In genomic region chr6:94622983-94623382, GRCm38 (mm10) we compare ENCODE assay signal across 9 mouse cellular contexts.
DNase-seq lines count a peak whose midpoint lies in the region; ATAC-seq and TF ChIP-seq lines count a peak whose summit lies in the region.
"Had no signal": no experiment of that assay in that cellular context is flagged by ENCODE, and none has a peak within 500 bp of the region (broad histone marks: within the 10 kb centered on the region; RNA-seq: fewer than 3 reads in every experiment).

No protein-coding gene starts in this region.

- ATAC-seq in midbrain, embryonic 15.5 days (replicated peaks), result no peak; the same call in 1 of the 2 replicates
- ATAC-seq in hindbrain, postnatal 0 days, result peak; percentile 49; the same call in 1 of the 2 replicates
- peak; percentile 77 for ATAC-seq in midbrain, embryonic 11.5 days (ENCODE audit: low FRiP score)
- peak; percentile 30; the same call in 1 of the 2 replicates for ATAC-seq in stomach, embryonic 14.5 days (ENCODE audit: insufficient number of reproducible peaks, insufficient read depth, low FRiP score, low read depth)

- H3K9ac ChIP-seq in midbrain, embryonic 15.5 days, result no peak overlapping the region
- H3K9ac ChIP-seq in hindbrain, postnatal 0 days (replicated peaks; ENCODE audit: low read length), result no peak overlapping the region
- no peak overlapping the region for H3K9ac ChIP-seq in midbrain, embryonic 11.5 days (ENCODE audit: low read length)
- H3K9ac ChIP-seq in stomach, embryonic 14.5 days (replicated peaks; ENCODE audit: low read depth, low read length), result no peak overlapping the region

- peak; percentile 65 for DNase-seq in midbrain, embryonic 10.5 days (ENCODE audit: low spot score)
- peak; percentile 74 for DNase-seq in cerebellum, adult 9-10 months
- DNase-seq in frontal cortex, postnatal 14 days (ENCODE audit: low spot score in 2 of 2), result peak; percentile 40 to 67
- DNase-seq in hindbrain, postnatal 0 days (ENCODE audit: low spot score), result peak; percentile 78
- peak; percentile 73 to 74 for DNase-seq in left cerebral cortex, adult 18-20 months (ENCODE audit: low spot score in 2 of 2)
- DNase-seq in midbrain, embryonic 11.5 days (ENCODE audit: low spot score, missing footprints), result peak; percentile 93

- H3K36me3 ChIP-seq in midbrain, embryonic 10.5 days, result peaks cover 99% of the 10 kb centered on the region
- no peaks in the 10 kb centered on the region for H3K36me3 ChIP-seq in midbrain, embryonic 15.5 days (replicated peaks)
- peaks cover 21% of the 10 kb centered on the region for H3K36me3 ChIP-seq in hindbrain, postnatal 0 days (ENCODE audit: insufficient read depth, low read length)
- H3K36me3 ChIP-seq in midbrain, embryonic 11.5 days (ENCODE audit: control insufficient read depth, insufficient read depth, low read length), result peaks cover 20% of the 10 kb centered on the region; the same call in 1 of the 2 replicates
- peaks cover 88% of the 10 kb centered on the region for H3K36me3 ChIP-seq in stomach, embryonic 14.5 days (ENCODE audit: control insufficient read depth, insufficient read depth, low read length)

- no peak overlapping the region for H3K4me2 ChIP-seq in midbrain, embryonic 15.5 days
- no peak overlapping the region for H3K4me2 ChIP-seq in hindbrain, postnatal 0 days (ENCODE audit: low read depth, low read length)
- H3K4me2 ChIP-seq in midbrain, embryonic 11.5 days, result no peak overlapping the region
- H3K4me2 ChIP-seq in stomach, embryonic 14.5 days (replicated peaks; ENCODE audit: low read depth, low read length), result no peak overlapping the region

- no peak overlapping the region for H3K27ac ChIP-seq in midbrain, embryonic 10.5 days (replicated peaks)
- no peak overlapping the region for H3K27ac ChIP-seq in midbrain, embryonic 15.5 days
- no peak overlapping the region for H3K27ac ChIP-seq in hindbrain, postnatal 0 days
- H3K27ac ChIP-seq in midbrain, embryonic 11.5 days (ENCODE audit: low read depth, low read length), result no peak overlapping the region
- H3K27ac ChIP-seq in stomach, embryonic 14.5 days (ENCODE audit: low read length), result no peak overlapping the region
- H3K27ac ChIP-seq: macrophage had no signal

- TF ChIP-seq CTCF in hindbrain, postnatal 0 days (IDR thresholded peaks at IDR 0.05; ENCODE audit: low read depth), result peak; percentile 92

- no peaks in the 10 kb centered on the region for H3K27me3 ChIP-seq in midbrain, embryonic 10.5 days (ENCODE audit: low read depth, poor library complexity, severe bottlenecking)
- H3K27me3 ChIP-seq in midbrain, embryonic 15.5 days (replicated peaks), result no peaks in the 10 kb centered on the region
- H3K27me3 ChIP-seq in hindbrain, postnatal 0 days (ENCODE audit: insufficient read depth, low read length), result no peaks in the 10 kb centered on the region
- H3K27me3 ChIP-seq in midbrain, embryonic 11.5 days (ENCODE audit: control insufficient read depth, insufficient read depth, low read length), result no peaks in the 10 kb centered on the region
- H3K27me3 ChIP-seq in stomach, embryonic 14.5 days (ENCODE audit: control insufficient read depth, insufficient read depth, low read length), result no peaks in the 10 kb centered on the region

- peaks cover 5% of the 10 kb centered on the region for H3K4me1 ChIP-seq in midbrain, embryonic 10.5 days
- H3K4me1 ChIP-seq in midbrain, embryonic 15.5 days, result peaks cover 12% of the 10 kb centered on the region
- peaks cover under 1% of the 10 kb centered on the region; the same call in 1 of the 2 replicates for H3K4me1 ChIP-seq in hindbrain, postnatal 0 days (ENCODE audit: insufficient read depth, low read length)
- no peaks in the 10 kb centered on the region for H3K4me1 ChIP-seq in midbrain, embryonic 11.5 days (ENCODE audit: control insufficient read depth, insufficient read depth, low read length)
- H3K4me1 ChIP-seq in stomach, embryonic 14.5 days (ENCODE audit: control insufficient read depth, insufficient read depth, low read length), result peaks cover 2% of the 10 kb centered on the region; the same call in 1 of the 2 replicates

- 88% methylated on average over 4 of the region's 4 CpGs for WGBS in midbrain, embryonic 10.5 days
- 80% methylated on average over 4 of the region's 4 CpGs for WGBS in midbrain, embryonic 15.5 days
- 79% methylated on average over 4 of the region's 4 CpGs for WGBS in hindbrain, postnatal 0 days
- WGBS in midbrain, embryonic 11.5 days, result 83% methylated on average over 4 of the region's 4 CpGs
- 79% methylated on average over 4 of the region's 4 CpGs for WGBS in stomach, embryonic 14.5 days

- no peaks in the 10 kb centered on the region for H3K9me3 ChIP-seq in midbrain, embryonic 10.5 days (replicated peaks)
- no peaks in the 10 kb centered on the region for H3K9me3 ChIP-seq in midbrain, embryonic 15.5 days
- no peaks in the 10 kb centered on the region for H3K9me3 ChIP-seq in hindbrain, postnatal 0 days (ENCODE audit: low read length)
- H3K9me3 ChIP-seq in midbrain, embryonic 11.5 days (ENCODE audit: control insufficient read depth, low read length), result no peaks in the 10 kb centered on the region
- H3K9me3 ChIP-seq in stomach, embryonic 14.5 days (ENCODE audit: control insufficient read depth, low read depth, low read length), result no peaks in the 10 kb centered on the region

- no peak overlapping the region for H3K4me3 ChIP-seq in midbrain, embryonic 10.5 days
- no peak overlapping the region for H3K4me3 ChIP-seq in midbrain, embryonic 15.5 days
- H3K4me3 ChIP-seq in hindbrain, postnatal 0 days (ENCODE audit: low read length), result no peak overlapping the region
- H3K4me3 ChIP-seq in midbrain, embryonic 11.5 days (ENCODE audit: low read depth, low read length), result no peak overlapping the region
- no peak overlapping the region for H3K4me3 ChIP-seq in stomach, embryonic 14.5 days (ENCODE audit: low read depth, low read length)
